In the genomic region with DNA sequence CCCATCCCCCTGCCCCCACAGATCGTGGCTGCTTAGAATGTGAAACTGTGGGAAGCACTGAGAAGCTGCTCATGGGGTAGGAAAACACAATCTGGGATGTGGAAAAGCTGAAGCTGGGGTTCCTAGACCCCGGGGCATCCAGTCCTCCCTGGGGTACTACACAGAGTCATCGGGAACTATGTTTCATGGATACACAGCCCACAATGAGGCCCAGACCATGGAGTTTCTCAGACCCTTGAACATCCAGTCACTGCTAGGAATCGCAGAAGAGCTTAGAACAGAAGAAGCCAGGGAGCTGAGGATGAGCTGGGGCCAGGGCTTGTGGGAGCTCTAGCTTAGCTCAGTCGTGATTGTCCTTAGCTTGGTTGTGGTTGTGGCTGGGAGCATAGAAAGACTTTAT, we compare ENCODE assay signal across 16 mouse cellular contexts.
"Had no signal": no experiment of that assay in that cellular context is flagged by ENCODE, and none has a peak within 500 bp of the region (broad histone marks: within the 10 kb centered on the region; RNA-seq: fewer than 3 reads in every experiment).

No protein-coding gene starts in this region.

- H3K27me3 ChIP-seq: neural tube, embryonic 13.5 days; neural tube, embryonic 15.5 days; stomach, embryonic 15.5 days had no signal

- H3K36me3 ChIP-seq: neural tube, embryonic 13.5 days; neural tube, embryonic 15.5 days; stomach, embryonic 15.5 days had no signal

- H3K27ac ChIP-seq: neural tube, embryonic 13.5 days; neural tube, embryonic 15.5 days; stomach, embryonic 15.5 days; stomach, postnatal 0 days had no signal

- H3K4me2 ChIP-seq: neural tube, embryonic 13.5 days; neural tube, embryonic 15.5 days; stomach, embryonic 15.5 days had no signal

- H3K9me3 ChIP-seq: neural tube, embryonic 13.5 days; neural tube, embryonic 15.5 days; stomach, embryonic 15.5 days had no signal

- H3K9ac ChIP-seq: neural tube, embryonic 13.5 days; neural tube, embryonic 15.5 days; stomach, embryonic 15.5 days had no signal

- DNase-seq: retina, postnatal 1 day; right cerebral cortex, adult 18-20 months; right cerebral cortex, postnatal 14 days; right cerebral cortex, postnatal 25 days; right cerebral cortex, postnatal 4 days; spleen, adult 18-20 months; thymus, adult 18-20 months; thymus, adult 2 months; thymus, postnatal 14 days; thymus, postnatal 25 days; thymus, postnatal 36 days; thymus, postnatal 4 days had no signal

- H3K4me3 ChIP-seq: neural tube, embryonic 13.5 days; neural tube, embryonic 15.5 days; stomach, embryonic 15.5 days had no signal

- H3K4me1 ChIP-seq: neural tube, embryonic 13.5 days; neural tube, embryonic 15.5 days; stomach, embryonic 15.5 days had no signal
